Mouse (Mus musculus) C2C12 (cell line): ENCODE results near the gene Cyb5b.

Experiments used
- CEBPB ChIP-seq: IDR thresholded peaks from one replicate; pipeline ENCODE4 v1.6.1; 2011; ENCODE audit warnings: low read depth, mild to moderate bottlenecking, control low read depth, moderate library complexity
- CTCF ChIP-seq: IDR thresholded peaks from one replicate; pipeline ENCODE4 v1.5.1; 2011; ENCODE audit not compliant: control insufficient read depth, insufficient read depth, insufficient read length
- FOSL1 ChIP-seq: IDR thresholded peaks from one replicate; pipeline ENCODE4 v1.8.0; 2011; ENCODE audit warnings: mild to moderate bottlenecking, low read length; ENCODE audit not compliant: poor library complexity, insufficient read depth, severe bottlenecking
- MAX ChIP-seq: IDR thresholded peaks from one replicate; pipeline ENCODE4 v1.6.1; 2011; ENCODE audit warnings: mild to moderate bottlenecking, control low read depth
- MYOG ChIP-seq: IDR thresholded peaks from one replicate; pipeline ENCODE4 v1.6.1; 2011; ENCODE audit not compliant: control insufficient read depth, insufficient read length; ENCODE audit errors: extremely low read depth
- USF1 ChIP-seq: IDR thresholded peaks from one replicate; pipeline ENCODE4 v1.6.1; 2011; ENCODE audit warnings: low read depth, mild to moderate bottlenecking, control low read depth, moderate library complexity

GRCm38 (mm10) chr8:107187631-107188030 is 37.2 kb downstream of the Cyb5b start:
- TF ChIP-seq FOSL1 (no peak), CTCF (no peak), MYOG (no peak), USF1 (no peak), MAX (no peak), CEBPB (no peak)
